Mouse (Mus musculus): Measurements from ENCODE around the gene Pelp1.
"Not testable (repeated sequence)": the region's sequence is repeated elsewhere in the genome, so short reads cannot be mapped to it uniquely, and the experiment has no call there.

Pelp1 gene

GRCm38 (mm10) chr11:70431574-70431973, 21.7 kb upstream of the Pelp1 start:
- CTCF ChIA-PET, result interaction anchor here (0.6 to 0.7 kb wide), 2 partner anchors 75 to 320 kb away, joined by 3 to 7 read pairs; no protein-coding TSS in a partner anchor

- CTCF ChIA-PET, result not testable (repeated sequence)
Observed at GRCm38 (mm10) chr11:70426598-70426997, 16.8 kb upstream of the Pelp1 start.

GRCm38 (mm10) chr11:70419486-70419885, 9.7 kb upstream of the Pelp1 start:
- CTCF ChIA-PET, result no interaction called here

- CTCF ChIA-PET, result no interaction called here
Observed at GRCm38 (mm10) chr11:70418199-70418598, 8.4 kb upstream of the Pelp1 start.

GRCm38 (mm10) chr11:70413961-70414360, 4.1 kb upstream of the Pelp1 start:
- CTCF ChIA-PET, result interaction anchor here (0.7 to 1.0 kb wide), 3 partner anchors 21 to 216 kb away, joined by 3 to 5 read pairs (median 4); no protein-coding TSS in a partner anchor

GRCm38 (mm10) chr11:70412591-70412990, 2.8 kb upstream of the Pelp1 start:
- CTCF ChIA-PET, result interaction anchor here (1.1 kb wide), 1 partner anchor 108 kb away, joined by 4 read pairs; no protein-coding TSS in a partner anchor

GRCm38 (mm10) chr11:70410297-70410643, 439 bp upstream of the Pelp1 start:
- CTCF ChIA-PET, result interaction anchor here (0.7 kb wide), 1 partner anchor 40 kb away, joined by 3 read pairs; no protein-coding TSS in a partner anchor

GRCm38 (mm10) chr11:70403598-70403997, 6.2 kb downstream of the Pelp1 start:
- CTCF ChIA-PET, result no interaction called here

- CTCF ChIA-PET, result interaction anchor here (0.8 kb wide), 1 partner anchor 769 kb away, joined by 6 read pairs; no protein-coding TSS in a partner anchor
Observed at GRCm38 (mm10) chr11:70389421-70389820, 20.4 kb downstream of the Pelp1 start.

GRCm38 (mm10) chr11:70387436-70387835, 22.4 kb downstream of the Pelp1 start:
- CTCF ChIA-PET, result no interaction called here

- CTCF ChIA-PET, result no interaction called here
Observed at GRCm38 (mm10) chr11:70384136-70384535, 25.7 kb downstream of the Pelp1 start.

- CTCF ChIA-PET, result no interaction called here
Observed at GRCm38 (mm10) chr11:70381330-70381729, 28.5 kb downstream of the Pelp1 start.

GRCm38 (mm10) chr11:70380478-70381005, 29.3 kb downstream of the Pelp1 start:
- CTCF ChIA-PET, result no interaction called here

- CTCF ChIA-PET, result no interaction called here
Observed at GRCm38 (mm10) chr11:70376054-70376453, 33.8 kb downstream of the Pelp1 start.

- CTCF ChIA-PET, result no interaction called here
Observed at GRCm38 (mm10) chr11:70374302-70374701, 35.5 kb downstream of the Pelp1 start.

- CTCF ChIA-PET, result interaction anchor here (0.7 kb wide), 1 partner anchor 494 kb away, joined by 8 read pairs; no protein-coding TSS in a partner anchor
Observed at GRCm38 (mm10) chr11:70372849-70373557, 36.8 kb downstream of the Pelp1 start.

GRCm38 (mm10) chr11:70372396-70372795, 37.4 kb downstream of the Pelp1 start:
- CTCF ChIA-PET, result interaction anchor here (0.7 kb wide), 1 partner anchor 493 kb away, joined by 8 read pairs; no protein-coding TSS in a partner anchor

- CTCF ChIA-PET, result not testable (repeated sequence)
Observed at GRCm38 (mm10) chr11:70368626-70369025, 41.2 kb downstream of the Pelp1 start.

GRCm38 (mm10) chr11:70367701-70368100, 42.1 kb downstream of the Pelp1 start:
- CTCF ChIA-PET, result not testable (repeated sequence)

GRCm38 (mm10) chr11:70351868-70352267, 58.0 kb downstream of the Pelp1 start, which contains the start of gene Alox15:
TSS of gene Alox15 (minus strand) at chr11:70352031.
- CTCF ChIA-PET, result no interaction called here

- CTCF ChIA-PET, result no interaction called here
Observed at GRCm38 (mm10) chr11:70348630-70349029, 61.2 kb downstream of the Pelp1 start.

- CTCF ChIA-PET, result no interaction called here
Observed at GRCm38 (mm10) chr11:70347861-70348260, 62.0 kb downstream of the Pelp1 start.

GRCm38 (mm10) chr11:70345546-70345945, 64.3 kb downstream of the Pelp1 start:
- CTCF ChIA-PET, result no interaction called here
